Mouse (Mus musculus) heart, embryonic 10.5 days (tissue): ENCODE measurements around the gene Gstt3. TPM values are rescaled to one million over a fixed set of nuclear protein-coding genes. Genes with fewer than 3 reads are reported as not detected.

Experiments
- DNase-seq: peaks from one replicate; pipeline ENCODE4 v3.0.0-alpha.2; 2017; ENCODE audit warnings: low spot score
- H3K27ac ChIP-seq: fragments of 300-500 bp; sonication (generic); 2 replicates; pipeline ENCODE4 v1.5.1; 2016; ENCODE audit warnings: mild to moderate bottlenecking
- H3K27me3 ChIP-seq: fragments of 300-500 bp; sonication (generic); 2 replicates; pipeline ENCODE4 v1.6.1; 2016; ENCODE audit warnings: mild to moderate bottlenecking; ENCODE audit not compliant: poor library complexity, insufficient read depth, severe bottlenecking
- H3K36me3 ChIP-seq: fragments of 300-500 bp; sonication (generic); 2 replicates; pipeline ENCODE4 v1.6.1; 2016; ENCODE audit warnings: mild to moderate bottlenecking, moderate library complexity
- H3K4me1 ChIP-seq: fragments of 300-500 bp; sonication (generic); 2 replicates; pipeline ENCODE4 v1.6.1; 2016; ENCODE audit warnings: mild to moderate bottlenecking
- H3K4me3 ChIP-seq: fragments of 300-500 bp; sonication (generic); 2 replicates; pipeline ENCODE4 v1.5.1; 2016; ENCODE audit warnings: mild to moderate bottlenecking, moderate library complexity
- H3K9me3 ChIP-seq: fragments of 300-500 bp; sonication (generic); 2 replicates; pipeline ENCODE4 v1.6.1; 2016; ENCODE audit warnings: mild to moderate bottlenecking, moderate library complexity
- WGBS: fragments of 180-500 bp; shearing (Covaris S2); methylation state at CpG from one replicate; pipeline ENCODE4 v1.1.7; 2016; 5-methylcytosine and 5-hydroxymethylcytosine counted together
- polyA plus RNA-seq: library from polyadenylated mRNA; unstranded; fragments of >200 nt; fragmentation: Nextera tagmentation; extraction: Ambion mirVana; gene quantifications from 2 replicates; pipeline ENCODE4 v1.2.1, GENCODE M21; 2016

Gstt3 gene
- polyA plus RNA-seq, 1 experiment from 2014 or later: 4.2 TPM

- Histone ChIP-seq H3K4me3 (peak overlapping the region; percentile 58), H3K4me1 (peaks cover 19% of the 10 kb centered on the region), H3K27me3 (peaks cover 11% of the 10 kb centered on the region), H3K27ac (peak overlapping the region; percentile 48), H3K36me3 (no peaks in the 10 kb centered on the region), H3K9me3 (no peaks in the 10 kb centered on the region)
- DNase-seq: no peak
- 2% methylated on average over 12 of the region's 12 CpGs for WGBS
Observed at GRCm38 (mm10) chr10:75797619-75798175, 16.5 kb upstream of the Gstt3 start.

GRCm38 (mm10) chr10:75796731-75797516, 15.7 kb upstream of the Gstt3 start:
- Histone ChIP-seq H3K9me3 (no peaks in the 10 kb centered on the region), H3K36me3 (no peaks in the 10 kb centered on the region), H3K4me3 (peak overlapping the region; percentile 58), H3K27me3 (peaks cover 11% of the 10 kb centered on the region), H3K27ac (peak overlapping the region; percentile 48; the same call in 1 of the 2 replicates), H3K4me1 (peaks cover 19% of the 10 kb centered on the region)
- DNase-seq: no peak
- WGBS: 34% methylated on average over 11 of the region's 11 CpGs

- no peaks in the 10 kb centered on the region for H3K9me3 ChIP-seq
- peaks cover 5% of the 10 kb centered on the region; the same call in 1 of the 2 replicates for H3K27me3 ChIP-seq
- H3K36me3 ChIP-seq: no peaks in the 10 kb centered on the region
- DNase-seq: no peak
- peaks cover 24% of the 10 kb centered on the region for H3K4me1 ChIP-seq
- WGBS: 40% methylated on average over 3 of the region's 3 CpGs
- 0 out of 2 replicates have a peak overlapping the region, but pooled peaks have one; percentile 9 for H3K27ac ChIP-seq
- H3K4me3 ChIP-seq: no peak overlapping the region
Observed at GRCm38 (mm10) chr10:75794880-75795279, 13.7 kb upstream of the Gstt3 start.

GRCm38 (mm10) chr10:75790773-75791172, 9.6 kb upstream of the Gstt3 start:
- no peak overlapping the region for H3K27ac ChIP-seq
- H3K9me3 ChIP-seq: no peaks in the 10 kb centered on the region
- 17% methylated on average over 7 of the region's 7 CpGs for WGBS
- H3K27me3 ChIP-seq: no peaks in the 10 kb centered on the region
- no peaks in the 10 kb centered on the region for H3K36me3 ChIP-seq
- no peak for DNase-seq
- H3K4me3 ChIP-seq: no peak overlapping the region
- peaks cover 12% of the 10 kb centered on the region; the same call in 1 of the 2 replicates for H3K4me1 ChIP-seq

DNA sequence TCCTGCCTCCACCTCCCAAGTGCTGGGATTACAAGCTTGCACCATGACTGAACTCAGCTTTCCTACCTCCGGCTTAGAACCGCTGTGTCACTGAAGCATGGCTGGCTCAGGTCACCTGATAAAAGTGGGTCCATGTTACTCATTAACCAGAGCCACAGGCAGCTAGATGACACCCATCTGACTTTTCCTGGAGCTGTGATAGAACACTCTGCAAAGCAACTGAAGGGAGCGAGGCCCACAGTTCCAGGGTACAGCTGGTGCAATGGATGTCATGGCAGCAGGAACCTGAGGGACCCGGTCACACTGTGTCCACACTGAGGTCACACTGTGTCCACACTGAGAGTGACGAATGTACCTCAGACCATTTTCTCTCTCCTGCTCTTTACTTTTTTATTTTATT, 8.6 kb upstream of the Gstt3 start:
- no peaks in the 10 kb centered on the region for H3K36me3 ChIP-seq
- WGBS: 84% methylated on average over 5 of the region's 5 CpGs
- no peaks in the 10 kb centered on the region for H3K27me3 ChIP-seq
- no peaks in the 10 kb centered on the region for H3K9me3 ChIP-seq
- no peak overlapping the region for H3K4me3 ChIP-seq
- H3K27ac ChIP-seq: no peak overlapping the region
- no peak for DNase-seq
- H3K4me1 ChIP-seq: peaks cover 10% of the 10 kb centered on the region; the same call in 1 of the 2 replicates

GRCm38 (mm10) chr10:75789081-75789735, 8.0 kb upstream of the Gstt3 start:
- Histone ChIP-seq H3K27ac (no peak overlapping the region), H3K4me1 (peaks cover 5% of the 10 kb centered on the region; the same call in 1 of the 2 replicates), H3K4me3 (no peak overlapping the region), H3K27me3 (no peaks in the 10 kb centered on the region), H3K36me3 (no peaks in the 10 kb centered on the region), H3K9me3 (no peaks in the 10 kb centered on the region)
- no peak for DNase-seq
- WGBS: 70% methylated on average over 6 of the region's 6 CpGs

DNA sequence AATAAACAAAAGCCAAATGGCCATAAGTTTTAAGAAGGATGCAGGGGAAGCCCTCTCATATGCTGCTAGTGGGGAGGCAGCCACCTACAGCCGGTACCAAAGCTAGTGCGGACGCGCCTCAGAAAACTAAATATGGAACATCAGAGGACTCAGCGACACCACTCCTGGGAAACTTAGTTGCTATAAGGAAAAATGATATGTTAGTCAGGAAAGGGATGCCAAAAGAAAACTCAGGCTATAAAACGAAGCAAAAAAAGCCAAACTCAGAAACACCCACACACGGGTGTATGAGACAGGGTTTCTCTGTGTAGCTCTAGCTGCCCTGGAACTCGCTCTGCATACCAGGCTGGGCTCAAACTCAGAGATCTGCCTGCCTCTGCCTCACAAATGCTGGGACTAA, 7.1 kb upstream of the Gstt3 start:
- H3K4me1 ChIP-seq: peaks cover 5% of the 10 kb centered on the region; the same call in 1 of the 2 replicates
- no peak overlapping the region for H3K27ac ChIP-seq
- no peaks in the 10 kb centered on the region for H3K9me3 ChIP-seq
- DNase-seq: no peak
- H3K4me3 ChIP-seq: no peak overlapping the region
- no peaks in the 10 kb centered on the region for H3K27me3 ChIP-seq
- H3K36me3 ChIP-seq: no peaks in the 10 kb centered on the region
- 89% methylated on average over 8 of the region's 8 CpGs for whole genome bisulfite sequencing

GRCm38 (mm10) chr10:75785442-75785841, 4.2 kb upstream of the Gstt3 start:
- Histone ChIP-seq H3K9me3 (no peaks in the 10 kb centered on the region), H3K27ac (no peak overlapping the region), H3K4me1 (0 out of 2 replicates have a peak, but pooled peaks cover 3% of the 10 kb centered on the region), H3K4me3 (no peak overlapping the region), H3K27me3 (0 out of 2 replicates have a peak, but pooled peaks cover 6% of the 10 kb centered on the region), H3K36me3 (no peaks in the 10 kb centered on the region)
- DNase-seq: no peak
- 67% methylated on average over 1 of the region's 1 CpGs for WGBS

- no peak overlapping the region for H3K27ac ChIP-seq
- no peaks in the 10 kb centered on the region for H3K9me3 ChIP-seq
- peak overlapping the region; percentile 60 for H3K4me3 ChIP-seq
- H3K4me1 ChIP-seq: peaks cover 13% of the 10 kb centered on the region
- H3K36me3 ChIP-seq: no peaks in the 10 kb centered on the region
- WGBS: 37% methylated on average over 15 of the region's 15 CpGs
- no peak for DNase-seq
- H3K27me3 ChIP-seq: peaks cover 33% of the 10 kb centered on the region
Observed at GRCm38 (mm10) chr10:75779206-75780174, 1.7 kb downstream of the Gstt3 start.

DNA sequence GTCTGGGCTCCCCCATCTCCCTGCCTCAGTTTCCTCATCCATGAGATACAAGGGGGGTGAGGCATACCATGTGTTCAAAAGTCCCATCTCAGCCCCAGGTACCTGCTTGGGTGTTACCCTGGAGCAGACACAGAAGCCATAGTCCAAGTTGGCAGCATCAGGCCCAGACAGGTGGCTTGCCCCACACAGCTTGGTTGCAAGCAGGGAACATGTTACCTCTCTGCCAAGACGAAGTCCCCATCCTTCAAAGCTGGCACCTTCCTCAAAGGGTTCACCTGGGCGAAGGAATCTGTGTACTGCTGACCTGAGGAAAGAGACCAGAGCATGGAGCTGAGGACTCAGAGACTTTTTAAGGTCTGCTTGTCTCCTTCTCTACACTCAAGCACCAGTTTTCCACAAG, 3.3 kb downstream of the Gstt3 start:
- Histone ChIP-seq H3K4me3 (no peak overlapping the region), H3K27ac (no peak overlapping the region), H3K27me3 (peaks cover 33% of the 10 kb centered on the region), H3K4me1 (peaks cover 16% of the 10 kb centered on the region), H3K9me3 (no peaks in the 10 kb centered on the region), H3K36me3 (no peaks in the 10 kb centered on the region)
- no peak for DNase-seq
- 68% methylated on average over 2 of the region's 2 CpGs for WGBS

DNA sequence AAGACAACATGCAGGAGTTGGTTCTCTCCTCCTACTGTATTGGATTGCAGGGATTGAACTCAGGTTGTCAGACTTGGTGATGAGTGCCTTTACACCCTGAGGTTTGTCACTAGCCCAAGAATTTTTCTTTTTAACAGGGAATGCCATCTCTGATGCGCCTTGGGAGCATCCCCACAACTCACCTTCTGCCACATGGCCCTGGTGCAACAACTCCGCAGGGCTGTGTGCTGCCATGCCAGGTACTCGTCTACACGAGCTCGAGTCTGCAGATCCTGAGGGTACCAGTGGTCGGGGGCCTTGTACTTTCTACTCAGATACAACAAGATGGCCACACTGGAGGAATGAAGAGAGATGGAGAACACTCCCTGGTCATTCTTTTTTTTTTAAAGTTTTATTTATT, 4.7 kb downstream of the Gstt3 start:
- Histone ChIP-seq H3K27me3 (peaks cover 31% of the 10 kb centered on the region), H3K4me1 (peaks cover 29% of the 10 kb centered on the region), H3K4me3 (no peak overlapping the region), H3K36me3 (no peaks in the 10 kb centered on the region), H3K9me3 (no peaks in the 10 kb centered on the region), H3K27ac (no peak overlapping the region)
- 79% methylated on average over 6 of the region's 6 CpGs for WGBS
- DNase-seq: no peak

DNA sequence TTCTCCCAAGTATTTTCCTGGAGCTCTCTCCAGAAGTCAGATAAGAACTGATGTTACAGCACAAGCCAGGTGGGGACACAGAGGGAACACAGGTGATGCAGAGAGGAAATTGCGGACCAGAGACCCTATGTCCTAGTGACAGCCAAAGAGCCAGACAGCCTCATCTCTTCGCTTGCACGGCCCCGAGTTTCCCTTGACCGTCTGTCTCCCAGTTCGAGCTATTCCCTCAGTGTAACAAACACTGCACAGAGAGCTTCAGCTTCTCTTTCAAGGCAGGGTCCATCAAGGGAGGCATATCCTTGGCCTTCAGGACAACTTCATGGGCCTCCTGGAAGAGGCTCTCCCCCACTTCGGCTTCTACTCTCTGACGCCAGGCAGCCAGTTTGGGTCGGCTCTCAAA, 6.6 kb downstream of the Gstt3 start:
- no peaks in the 10 kb centered on the region for H3K36me3 ChIP-seq
- no peaks in the 10 kb centered on the region for H3K9me3 ChIP-seq
- peaks cover 18% of the 10 kb centered on the region for H3K4me1 ChIP-seq
- no peak for DNase-seq
- H3K27ac ChIP-seq: no peak overlapping the region
- H3K4me3 ChIP-seq: no peak overlapping the region
- H3K27me3 ChIP-seq: peaks cover 19% of the 10 kb centered on the region
- WGBS: 86% methylated on average over 9 of the region's 9 CpGs
